Mouse (Mus musculus) thymus, adult 2 months (tissue): ENCODE measurements around the gene Tenm4.

Source experiments
- CTCF ChIP-seq: fragments of 200-500 bp; IDR thresholded peaks from 2 replicates; pipeline ENCODE4 v1.5.1; 2012; ENCODE audit warnings: mild to moderate bottlenecking, control low read depth, low read length, moderate library complexity, borderline replicate concordance; ENCODE audit not compliant: control insufficient read depth, poor library complexity, insufficient read depth; ENCODE audit errors: extremely low read depth
- POLR2A ChIP-seq: fragments of 200-500 bp; IDR thresholded peaks from 2 replicates; pipeline ENCODE4 v1.6.1; 2012; ENCODE audit warnings: mild to moderate bottlenecking, low read length, control low read depth, moderate library complexity; ENCODE audit not compliant: control insufficient read depth, poor library complexity, insufficient read depth; ENCODE audit errors: extremely low read depth

GRCm38 (mm10) chr7:96767090-96767489 lies 596.0 kb downstream of the Tenm4 start:
- TF ChIP-seq CTCF: no peak
- TF ChIP-seq POLR2A: no peak
